Comparison of ENCODE assay signal across 11 mouse cellular contexts in genomic region chr2:153305240-153305639, GRCm38 (mm10). TPM values are rescaled to one million over a fixed set of nuclear protein-coding genes. Genes with fewer than 3 reads are reported as not detected.
DNase-seq lines count a peak whose midpoint lies in the region; ATAC-seq and TF ChIP-seq lines count a peak whose summit lies in the region.
"Had no signal": no experiment of that assay in that cellular context is flagged by ENCODE, and none has a peak within 500 bp of the region (broad histone marks: within the 10 kb centered on the region; RNA-seq: fewer than 3 reads in every experiment).

No protein-coding gene starts in this region.

- H3K79me2 ChIP-seq in heart, adult 2 months (replicated peaks; ENCODE audit: control insufficient read depth, insufficient read depth, low read length): no peaks in the 10 kb centered on the region; the same call in 1 of the 2 replicates

- no peak overlapping the region for H3K9ac ChIP-seq in heart, adult 2 months (ENCODE audit: low read depth, low read length)
- H3K9ac ChIP-seq in neural tube, embryonic 11.5 days (ENCODE audit: low read length): no peak overlapping the region
- no peak overlapping the region for H3K9ac ChIP-seq in heart, postnatal 0 days (replicated peaks; ENCODE audit: low read depth, low read length)
- H3K9ac ChIP-seq: embryonic facial prominence, embryonic 12.5 days; neural tube, embryonic 12.5 days had no signal

- H3K36me3 ChIP-seq in heart, adult 2 months (ENCODE audit: control insufficient read depth, insufficient read depth, low read length): no peaks in the 10 kb centered on the region
- H3K36me3 ChIP-seq in neural tube, embryonic 11.5 days (ENCODE audit: control insufficient read depth, insufficient read depth, low read length): no peaks in the 10 kb centered on the region
- H3K36me3 ChIP-seq in heart, postnatal 0 days (replicated peaks; ENCODE audit: control insufficient read depth, insufficient read depth, low read length): no peaks in the 10 kb centered on the region
- H3K36me3 ChIP-seq: embryonic facial prominence, embryonic 12.5 days; neural tube, embryonic 12.5 days had no signal

- H3K27ac ChIP-seq in heart, adult 2 months: peak overlapping the region; percentile 69
- H3K27ac ChIP-seq in neural tube, embryonic 11.5 days (ENCODE audit: low read depth, low read length): 0 out of 2 replicates have a peak overlapping the region, but pooled peaks have one; percentile 34
- peak overlapping the region; percentile 79 for H3K27ac ChIP-seq in heart, postnatal 0 days (ENCODE audit: low read depth)
- H3K27ac ChIP-seq: embryonic facial prominence, embryonic 12.5 days; kidney, postnatal 0 days; neural tube, embryonic 12.5 days had no signal

- no peak for TF ChIP-seq EP300 in heart, adult 2 months (IDR thresholded peaks at IDR 0.05; ENCODE audit: insufficient read depth, low read depth, low read length)
- no peak for TF ChIP-seq EP300 in heart, postnatal 0 days (IDR thresholded peaks at IDR 0.05; ENCODE audit: low read depth)

- WGBS in heart, adult 2 months: 56% methylated on average over 6 of the region's 6 CpGs
- WGBS in neural tube, embryonic 11.5 days: 73% methylated on average over 6 of the region's 6 CpGs
- 35% methylated on average over 6 of the region's 6 CpGs for WGBS in heart, postnatal 0 days

- DNase-seq in heart, adult 2 months: peak; percentile 30 to 38
- DNase-seq in heart, postnatal 4 days: no peak
- peak; percentile 29 for DNase-seq in neural tube, embryonic 11.5 days (ENCODE audit: low spot score)
- DNase-seq in neural tube, embryonic 10.5 days (ENCODE audit: extremely low spot score, low spot score): no peak
- peak; percentile 32 for DNase-seq in heart, postnatal 0 days (ENCODE audit: low spot score)
- DNase-seq in testis, postnatal 14 days (ENCODE audit: low spot score): peak; percentile 77
- no peak for DNase-seq in lung, postnatal 36 days

- no peak for TF ChIP-seq CTCF in heart, adult 2 months (IDR thresholded peaks at IDR 0.05)
- no peak for TF ChIP-seq CTCF in heart, postnatal 0 days (IDR thresholded peaks at IDR 0.05; ENCODE audit: low read depth)

- H3K4me3 ChIP-seq in heart, adult 2 months: no peak overlapping the region
- no peak overlapping the region for H3K4me3 ChIP-seq in neural tube, embryonic 11.5 days (ENCODE audit: low read depth, low read length)
- H3K4me3 ChIP-seq in heart, postnatal 0 days (ENCODE audit: low read depth, low read length): no peak overlapping the region
- H3K4me3 ChIP-seq: embryonic facial prominence, embryonic 12.5 days; neural tube, embryonic 12.5 days had no signal

- H3K4me2 ChIP-seq in neural tube, embryonic 11.5 days (ENCODE audit: low read depth): no peak overlapping the region
- no peak overlapping the region for H3K4me2 ChIP-seq in heart, postnatal 0 days (ENCODE audit: low read depth, low read length)
- H3K4me2 ChIP-seq: embryonic facial prominence, embryonic 12.5 days; neural tube, embryonic 12.5 days had no signal

- H3K27me3 ChIP-seq in heart, adult 2 months (ENCODE audit: control insufficient read depth, insufficient read depth, low read length): no peaks in the 10 kb centered on the region
- H3K27me3 ChIP-seq in neural tube, embryonic 11.5 days (ENCODE audit: control insufficient read depth, insufficient read depth, low read length): no peaks in the 10 kb centered on the region
- no peaks in the 10 kb centered on the region for H3K27me3 ChIP-seq in heart, postnatal 0 days (ENCODE audit: control insufficient read depth, insufficient read depth, low read length)
- H3K27me3 ChIP-seq: embryonic facial prominence, embryonic 12.5 days; neural tube, embryonic 12.5 days had no signal

- ATAC-seq in neural tube, embryonic 11.5 days (ENCODE audit: insufficient read depth, low FRiP score, low TSS enrichment): no peak
- ATAC-seq in heart, postnatal 0 days (ENCODE audit: insufficient read depth, low read depth): 0 out of 2 replicates have a peak, but pooled peaks have one; percentile 39
- ATAC-seq in megakaryocyte-erythroid progenitor cell, adult 5-6 weeks (replicated peaks; ENCODE audit: low FRiP score, low TSS enrichment, poor library complexity, severe bottlenecking): no peak

- no peaks in the 10 kb centered on the region for H3K4me1 ChIP-seq in heart, adult 2 months (ENCODE audit: control insufficient read depth, insufficient read depth, low read length)
- H3K4me1 ChIP-seq in neural tube, embryonic 11.5 days (ENCODE audit: control insufficient read depth, insufficient read depth, low read length): no peaks in the 10 kb centered on the region
- no peaks in the 10 kb centered on the region for H3K4me1 ChIP-seq in heart, postnatal 0 days (ENCODE audit: control insufficient read depth, insufficient read depth)
- H3K4me1 ChIP-seq: embryonic facial prominence, embryonic 12.5 days; neural tube, embryonic 12.5 days had no signal

- intact Hi-C loops in heart, adult 2 months (cut with DNase I): no loop called here

- TF ChIP-seq POLR2A in heart, adult 2 months (IDR thresholded peaks at IDR 0.05; ENCODE audit: insufficient read depth, low read depth, low read length): no peak

- H3K9me3 ChIP-seq in neural tube, embryonic 11.5 days (ENCODE audit: control insufficient read depth, low read length): no peaks in the 10 kb centered on the region
- no peaks in the 10 kb centered on the region for H3K9me3 ChIP-seq in heart, postnatal 0 days (replicated peaks; ENCODE audit: control insufficient read depth, low read length)
- H3K9me3 ChIP-seq: embryonic facial prominence, embryonic 12.5 days; neural tube, embryonic 12.5 days had no signal

RNA-seq across cellular contexts. Expression of gene Kif3b, which starts 14.0 kb away (rescaled TPM):
- 1 to 10 TPM; 7.7 to 8.2 TPM for total RNA-seq in heart, adult 2 months (2021)
- 3.8 and 6.6 TPM in 2 replicates for polyA plus RNA-seq in heart, adult 2 months (2012; rRNA removed)
- 10 to 100 TPM; 12.9 to 13.4 TPM for total RNA-seq in heart, postnatal 4 days (2021)
- 7.7 and 8.6 TPM in 2 replicates for polyA plus RNA-seq in neural tube, embryonic 11.5 days (2014; fragmentation: Nextera tagmentation; extraction: Ambion mirVana)
- total RNA-seq in heart, postnatal 0 days (2014; rRNA removed; ENCODE audit: low replicate concordance): 6.5 and 8.7 TPM in 2 replicates
- 2.5 and 3.1 TPM in 2 replicates for polyA plus RNA-seq in heart, postnatal 0 days (2015; fragmentation: Nextera tagmentation; extraction: Ambion mirVana)
- total RNA-seq in megakaryocyte-erythroid progenitor cell, adult 5-6 weeks (2014; fragmentation: Nextera tagmentation): 10.2 and 10.5 TPM in 2 replicates
- total RNA-seq in megakaryocyte-erythroid progenitor cell, adult 5-6 weeks (2017): 8.6 and 10.3 TPM in 2 replicates

RNA-seq across cellular contexts. Expression of gene Asxl1, which starts 40.4 kb away (rescaled TPM):
- 10 to 100 TPM; 17.7 to 21.2 TPM for total RNA-seq in heart, adult 2 months (2021)
- 8.0 and 12.3 TPM in 2 replicates for polyA plus RNA-seq in heart, adult 2 months (2012; rRNA removed)
- total RNA-seq in heart, postnatal 4 days (2021): 10 to 100 TPM; 37.0 to 38.2 TPM
- polyA plus RNA-seq in neural tube, embryonic 11.5 days (2014; fragmentation: Nextera tagmentation; extraction: Ambion mirVana): 20.7 and 24.6 TPM in 2 replicates
- total RNA-seq in heart, postnatal 0 days (2014; rRNA removed; ENCODE audit: low replicate concordance): 18.8 and 21.3 TPM in 2 replicates
- 6.4 and 7.4 TPM in 2 replicates for polyA plus RNA-seq in heart, postnatal 0 days (2015; fragmentation: Nextera tagmentation; extraction: Ambion mirVana)
- 51.5 and 58.9 TPM in 2 replicates for total RNA-seq in megakaryocyte-erythroid progenitor cell, adult 5-6 weeks (2014; fragmentation: Nextera tagmentation)
- 27.3 and 32.2 TPM in 2 replicates for total RNA-seq in megakaryocyte-erythroid progenitor cell, adult 5-6 weeks (2017)

Comparison
In these comparisons a context has a peak if more than half of its experiments do, and no peak if none do; other contexts are left out.
1. DNase-seq: peak in heart, adult 2 months (2 of 2), neural tube, embryonic 11.5 days (single experiment), heart, postnatal 0 days (single experiment) and testis, postnatal 14 days (single experiment); none in heart, postnatal 4 days (single experiment), neural tube, embryonic 10.5 days (single experiment) and lung, postnatal 36 days (single experiment).
2. Peak in every context shown above with its lines, with median percentiles within 50 percentile points of each other: H3K27ac ChIP-seq.